In genomic region chr8:70647343-70648163, GRCm38 (mm10) we compare ENCODE assay signal across 9 mouse cellular contexts. TPM values are rescaled to one million over a fixed set of nuclear protein-coding genes. Genes with fewer than 3 reads are reported as not detected.
A peak's percentile ranks its signal among the peaks of the same experiment; 100 is the strongest.
DNase-seq lines count a peak whose midpoint lies in the region; ATAC-seq and TF ChIP-seq lines count a peak whose summit lies in the region.
"Had no signal": no experiment of that assay in that cellular context is flagged by ENCODE, and none has a peak within 500 bp of the region (broad histone marks: within the 10 kb centered on the region; RNA-seq: fewer than 3 reads in every experiment).

No protein-coding gene starts in this region.

- ATAC-seq in forebrain, embryonic 12.5 days (ENCODE audit: low FRiP score): no peak
- ATAC-seq in forebrain, embryonic 16.5 days: no peak
- ATAC-seq in kidney, embryonic 15.5 days (replicated peaks; ENCODE audit: low FRiP score): peak; percentile 26; the same call in 1 of the 2 replicates
- no peak for ATAC-seq in monocyte, adult 5-6 weeks (replicated peaks; ENCODE audit: insufficient number of reproducible peaks, low FRiP score, low TSS enrichment, poor library complexity, severe bottlenecking)

- H3K79me2 ChIP-seq in myocyte (ENCODE audit: control insufficient read depth, insufficient read depth): no peaks in the 10 kb centered on the region

- no peak for DNase-seq in heart, embryonic 10.5 days (ENCODE audit: low spot score)
- DNase-seq in cerebellum, adult 2 months: no peak
- DNase-seq in layer of hippocampus, postnatal 10 days (ENCODE audit: low spot score in 2 of 2): no peak

- H3K9ac ChIP-seq in forebrain, embryonic 12.5 days: no peak overlapping the region
- H3K9ac ChIP-seq in forebrain, embryonic 16.5 days (replicated peaks; ENCODE audit: low read depth, low read length): no peak overlapping the region
- no peak overlapping the region for H3K9ac ChIP-seq in kidney, embryonic 15.5 days

- H3K4me3 ChIP-seq in forebrain, embryonic 12.5 days (replicated peaks): no peak overlapping the region
- no peak overlapping the region for H3K4me3 ChIP-seq in forebrain, embryonic 16.5 days (replicated peaks; ENCODE audit: low read length)
- no peak overlapping the region for H3K4me3 ChIP-seq in heart, embryonic 10.5 days
- H3K4me3 ChIP-seq in kidney, embryonic 15.5 days (replicated peaks): no peak overlapping the region
- H3K4me3 ChIP-seq in myocyte: no peak overlapping the region
- H3K4me3 ChIP-seq in cerebellum, adult 2 months (replicated peaks; ENCODE audit: insufficient read depth, low read depth, low read length): no peak overlapping the region

- peaks cover 40% of the 10 kb centered on the region for H3K4me1 ChIP-seq in forebrain, embryonic 12.5 days
- peaks cover 10% of the 10 kb centered on the region for H3K4me1 ChIP-seq in forebrain, embryonic 16.5 days (replicated peaks; ENCODE audit: control insufficient read depth, insufficient read depth, low read length)
- peaks cover 57% of the 10 kb centered on the region for H3K4me1 ChIP-seq in heart, embryonic 10.5 days
- H3K4me1 ChIP-seq in kidney, embryonic 15.5 days: peaks cover 51% of the 10 kb centered on the region
- peaks cover 7% of the 10 kb centered on the region; the same call in 1 of the 2 replicates for H3K4me1 ChIP-seq in cerebellum, adult 2 months (ENCODE audit: control insufficient read depth, insufficient read depth, low read length)

- H3K27ac ChIP-seq in forebrain, embryonic 12.5 days: peak overlapping the region; percentile 53; the same call in 1 of the 2 replicates
- no peak overlapping the region for H3K27ac ChIP-seq in forebrain, embryonic 16.5 days (ENCODE audit: low read length)
- peak overlapping the region; percentile 83 for H3K27ac ChIP-seq in heart, embryonic 10.5 days
- peak overlapping the region; percentile 70 for H3K27ac ChIP-seq in kidney, embryonic 15.5 days
- no peak overlapping the region for H3K27ac ChIP-seq in cerebellum, adult 2 months (ENCODE audit: insufficient read depth, low read length)

- H3K4me2 ChIP-seq in forebrain, embryonic 12.5 days: no peak overlapping the region
- no peak overlapping the region for H3K4me2 ChIP-seq in forebrain, embryonic 16.5 days (ENCODE audit: low read length)
- H3K4me2 ChIP-seq in kidney, embryonic 15.5 days: no peak overlapping the region
- H3K4me2 ChIP-seq in myocyte (ENCODE audit: low read depth): no peak overlapping the region

- 0 out of 2 replicates have a peak, but pooled peaks cover 5% of the 10 kb centered on the region for H3K27me3 ChIP-seq in forebrain, embryonic 12.5 days
- H3K27me3 ChIP-seq in forebrain, embryonic 16.5 days (replicated peaks; ENCODE audit: control insufficient read depth, insufficient read depth, low read length): no peaks in the 10 kb centered on the region
- no peaks in the 10 kb centered on the region for H3K27me3 ChIP-seq in heart, embryonic 10.5 days (ENCODE audit: insufficient read depth, poor library complexity, severe bottlenecking)
- H3K27me3 ChIP-seq in kidney, embryonic 15.5 days: no peaks in the 10 kb centered on the region
- no peaks in the 10 kb centered on the region for H3K27me3 ChIP-seq in myocyte (ENCODE audit: control insufficient read depth, insufficient read depth, insufficient read length)
- no peaks in the 10 kb centered on the region for H3K27me3 ChIP-seq in cerebellum, adult 2 months (ENCODE audit: control insufficient read depth, insufficient read depth, low read length)

- no peak for TF ChIP-seq POLR2A in myocyte (IDR thresholded peaks at IDR 0.05; ENCODE audit: insufficient read length, low read depth)
- TF ChIP-seq POLR2A in cerebellum, adult 2 months (IDR thresholded peaks at IDR 0.05; ENCODE audit: borderline replicate concordance, insufficient read depth, low read length): no peak

- no peak overlapping the region for H3ac ChIP-seq in myocyte (ENCODE audit: control insufficient read depth, insufficient read length)

- TF ChIP-seq CTCF in cerebellum, adult 2 months (IDR thresholded peaks at IDR 0.05; ENCODE audit: borderline replicate concordance, insufficient read depth, low read depth, low read length): no peak

- 61% methylated on average over 8 of the region's 8 CpGs for WGBS in forebrain, embryonic 12.5 days
- WGBS in forebrain, embryonic 16.5 days: 71% methylated on average over 8 of the region's 8 CpGs
- WGBS in heart, embryonic 10.5 days: 48% methylated on average over 8 of the region's 8 CpGs
- 26% methylated on average over 8 of the region's 8 CpGs for WGBS in kidney, embryonic 15.5 days
- WGBS in cerebellum, adult 2 months: 70% methylated on average over 8 of the region's 8 CpGs

- peaks cover 38% of the 10 kb centered on the region for H3K36me3 ChIP-seq in forebrain, embryonic 12.5 days (replicated peaks)
- 0 out of 2 replicates have a peak, but pooled peaks cover 2% of the 10 kb centered on the region for H3K36me3 ChIP-seq in forebrain, embryonic 16.5 days (ENCODE audit: control insufficient read depth, insufficient read depth)
- peaks cover 32% of the 10 kb centered on the region for H3K36me3 ChIP-seq in heart, embryonic 10.5 days
- peaks cover 40% of the 10 kb centered on the region for H3K36me3 ChIP-seq in kidney, embryonic 15.5 days
- peaks cover 5% of the 10 kb centered on the region for H3K36me3 ChIP-seq in myocyte (ENCODE audit: control insufficient read depth, insufficient read depth)

- H3K9me3 ChIP-seq in forebrain, embryonic 12.5 days: no peaks in the 10 kb centered on the region
- H3K9me3 ChIP-seq in forebrain, embryonic 16.5 days (ENCODE audit: control insufficient read depth, low read length): no peaks in the 10 kb centered on the region
- no peaks in the 10 kb centered on the region for H3K9me3 ChIP-seq in heart, embryonic 10.5 days
- H3K9me3 ChIP-seq in kidney, embryonic 15.5 days (replicated peaks): no peaks in the 10 kb centered on the region

TF ChIP-seq in myocyte, 11 proteins besides CTCF, POLR2A, EP300 and RAD21 (continues in another document):
- peak; percentile 75 for TF ChIP-seq POLR2AphosphoS2 (IDR thresholded peaks at IDR 0.05; ENCODE audit: insufficient read length, low read depth)
- no peak for TF ChIP-seq E2F4 (IDR thresholded peaks at IDR 0.05; ENCODE audit: insufficient read depth)
- peak in 1 of 3 experiments; percentile 41 for TF ChIP-seq MYOG (IDR thresholded peaks at IDR 0.05; ENCODE audit: control insufficient read depth in 1 of 3, insufficient read depth in 1 of 3, insufficient read length in 2 of 3, low read depth in 2 of 3)
- TF ChIP-seq MYOD1 (IDR thresholded peaks at IDR 0.05; ENCODE audit: control insufficient read depth in 1 of 3, insufficient read length in 2 of 3, low read depth in 2 of 3): peak in 1 of 3 experiments; percentile 30

RNA-seq across cellular contexts. Expression of gene Pgpep1, which starts 12.6 kb away (rescaled TPM):
- polyA plus RNA-seq in forebrain, embryonic 12.5 days (2016; fragmentation: Nextera tagmentation; extraction: Ambion mirVana): 69.3 and 70.4 TPM in 2 replicates
- polyA plus RNA-seq in forebrain, embryonic 16.5 days (2015; fragmentation: Nextera tagmentation; extraction: Ambion mirVana): 60.3 and 65.7 TPM in 2 replicates
- 38.0 and 42.0 TPM in 2 replicates for polyA plus RNA-seq in heart, embryonic 10.5 days (2016; fragmentation: Nextera tagmentation; extraction: Ambion mirVana)
- 65.5 and 75.3 TPM in 2 replicates for polyA plus RNA-seq in kidney, embryonic 15.5 days (2015; fragmentation: Nextera tagmentation; extraction: Ambion mirVana)
- 38.5 TPM for polyA plus RNA-seq in myocyte (2012; fragmentation: generic; extraction: Trizol)
- polyA plus RNA-seq in cerebellum, adult 2 months (2012; rRNA removed): 28.3 and 32.5 TPM in 2 replicates
- 2.3 to 4.9 TPM (median 3.3 TPM) in 3 replicates for total RNA-seq in monocyte, adult 5-6 weeks (2017)
- total RNA-seq in layer of hippocampus, postnatal 10 days (2021): 10 to 100 TPM; 25.8 to 31.9 TPM

RNA-seq across cellular contexts. Expression of gene Gdf15, which starts 15.3 kb away (rescaled TPM):
- polyA plus RNA-seq in forebrain, embryonic 12.5 days (2016; fragmentation: Nextera tagmentation; extraction: Ambion mirVana): 0.14 TPM in 1 of 2 replicates, not detected in the other
- 0.20 TPM in 1 of 2 replicates, not detected in the other for polyA plus RNA-seq in forebrain, embryonic 16.5 days (2015; fragmentation: Nextera tagmentation; extraction: Ambion mirVana)
- 0.43 and 1.6 TPM in 2 replicates for polyA plus RNA-seq in heart, embryonic 10.5 days (2016; fragmentation: Nextera tagmentation; extraction: Ambion mirVana)
- polyA plus RNA-seq in kidney, embryonic 15.5 days (2015; fragmentation: Nextera tagmentation; extraction: Ambion mirVana): 0.46 and 0.77 TPM in 2 replicates
- polyA plus RNA-seq in myocyte (2012; fragmentation: generic; extraction: Trizol): 54.1 TPM
- 0.28 and 0.51 TPM in 2 replicates for polyA plus RNA-seq in cerebellum, adult 2 months (2012; rRNA removed)
- 0.19 to 3.8 TPM in 2 of 3 replicates, not detected in the other for total RNA-seq in monocyte, adult 5-6 weeks (2017)
- total RNA-seq in layer of hippocampus, postnatal 10 days (2021): not detected
- total RNA-seq: common myeloid progenitor, adult 5-6 weeks had no signal

RNA-seq across cellular contexts. Expression of gene Lsm4, which starts 25.5 kb away (rescaled TPM):
- 259 and 275 TPM in 2 replicates for polyA plus RNA-seq in forebrain, embryonic 12.5 days (2016; fragmentation: Nextera tagmentation; extraction: Ambion mirVana)
- 166 and 168 TPM in 2 replicates for polyA plus RNA-seq in forebrain, embryonic 16.5 days (2015; fragmentation: Nextera tagmentation; extraction: Ambion mirVana)
- polyA plus RNA-seq in heart, embryonic 10.5 days (2016; fragmentation: Nextera tagmentation; extraction: Ambion mirVana): 344 and 410 TPM in 2 replicates
- polyA plus RNA-seq in kidney, embryonic 15.5 days (2015; fragmentation: Nextera tagmentation; extraction: Ambion mirVana): 291 and 295 TPM in 2 replicates
- 178 TPM for polyA plus RNA-seq in myocyte (2012; fragmentation: generic; extraction: Trizol)
- 113 and 117 TPM in 2 replicates for polyA plus RNA-seq in cerebellum, adult 2 months (2012; rRNA removed)
- total RNA-seq in monocyte, adult 5-6 weeks (2017): 69.1 to 93.3 TPM (median 80.9 TPM) in 3 replicates
- total RNA-seq in layer of hippocampus, postnatal 10 days (2021): 10 to 100 TPM; 72.3 to 76.5 TPM

RNA-seq across cellular contexts. Expression of gene Lrrc25, which starts 31.6 kb away (rescaled TPM):
- polyA plus RNA-seq in forebrain, embryonic 12.5 days (2016; fragmentation: Nextera tagmentation; extraction: Ambion mirVana): 0.31 and 0.45 TPM in 2 replicates
- 0.61 and 1.1 TPM in 2 replicates for polyA plus RNA-seq in forebrain, embryonic 16.5 days (2015; fragmentation: Nextera tagmentation; extraction: Ambion mirVana)
- 0.15 and 1.4 TPM in 2 replicates for polyA plus RNA-seq in heart, embryonic 10.5 days (2016; fragmentation: Nextera tagmentation; extraction: Ambion mirVana)
- 2.5 TPM in 2 replicates for polyA plus RNA-seq in kidney, embryonic 15.5 days (2015; fragmentation: Nextera tagmentation; extraction: Ambion mirVana)
- not detected for polyA plus RNA-seq in myocyte (2012; fragmentation: generic; extraction: Trizol)
- 0.30 and 0.33 TPM in 2 replicates for polyA plus RNA-seq in cerebellum, adult 2 months (2012; rRNA removed)
- 28.5 to 42.6 TPM (median 42.2 TPM) in 3 replicates for total RNA-seq in monocyte, adult 5-6 weeks (2017)
- 1 to 10 TPM in 1 of 2 experiments, under 1 TPM in 1; 0.96 to 2.3 TPM for total RNA-seq in layer of hippocampus, postnatal 10 days (2021)

RNA-seq across cellular contexts. Expression of gene Ssbp4, which starts 38.9 kb away (rescaled TPM):
- 97.4 and 106 TPM in 2 replicates for polyA plus RNA-seq in forebrain, embryonic 12.5 days (2016; fragmentation: Nextera tagmentation; extraction: Ambion mirVana)
- 100 and 121 TPM in 2 replicates for polyA plus RNA-seq in forebrain, embryonic 16.5 days (2015; fragmentation: Nextera tagmentation; extraction: Ambion mirVana)
- polyA plus RNA-seq in heart, embryonic 10.5 days (2016; fragmentation: Nextera tagmentation; extraction: Ambion mirVana): 67.3 and 107 TPM in 2 replicates
- polyA plus RNA-seq in kidney, embryonic 15.5 days (2015; fragmentation: Nextera tagmentation; extraction: Ambion mirVana): 135 and 145 TPM in 2 replicates
- polyA plus RNA-seq in myocyte (2012; fragmentation: generic; extraction: Trizol): 133 TPM
- 172 and 181 TPM in 2 replicates for polyA plus RNA-seq in cerebellum, adult 2 months (2012; rRNA removed)
- 83.1 to 151 TPM (median 94.1 TPM) in 3 replicates for total RNA-seq in monocyte, adult 5-6 weeks (2017)
- 100 to 1,000 TPM; 225 to 240 TPM for total RNA-seq in layer of hippocampus, postnatal 10 days (2021)

Comparison
In these comparisons a context has a peak if more than half of its experiments do, and no peak if none do; other contexts are left out.
1. H3K27ac ChIP-seq: peak in forebrain, embryonic 12.5 days (single experiment), heart, embryonic 10.5 days (single experiment) and kidney, embryonic 15.5 days (single experiment); none in forebrain, embryonic 16.5 days (single experiment) and cerebellum, adult 2 months (single experiment).
2. RNA of gene Gdf15, which starts 15.3 kb away (polyA plus RNA-seq): 54.1 TPM in myocyte (single experiment); 0.43 to 1.6 TPM in heart, embryonic 10.5 days, 0.46 to 0.77 TPM in kidney, embryonic 15.5 days, 0.28 to 0.51 TPM in cerebellum, adult 2 months, 0.20 TPM in forebrain, embryonic 16.5 days and 0.14 TPM in forebrain, embryonic 12.5 days; every median in the first group is over 10 times any median in the second.